Mouse (Mus musculus): ENCODE data around the gene Pate2. TPM values are rescaled to one million over a fixed set of nuclear protein-coding genes. Genes with fewer than 3 reads are reported as not detected.

Pate2 gene
- polyA plus RNA-seq, 1 experiment from 2014 or later: 1.1 TPM

DNA sequence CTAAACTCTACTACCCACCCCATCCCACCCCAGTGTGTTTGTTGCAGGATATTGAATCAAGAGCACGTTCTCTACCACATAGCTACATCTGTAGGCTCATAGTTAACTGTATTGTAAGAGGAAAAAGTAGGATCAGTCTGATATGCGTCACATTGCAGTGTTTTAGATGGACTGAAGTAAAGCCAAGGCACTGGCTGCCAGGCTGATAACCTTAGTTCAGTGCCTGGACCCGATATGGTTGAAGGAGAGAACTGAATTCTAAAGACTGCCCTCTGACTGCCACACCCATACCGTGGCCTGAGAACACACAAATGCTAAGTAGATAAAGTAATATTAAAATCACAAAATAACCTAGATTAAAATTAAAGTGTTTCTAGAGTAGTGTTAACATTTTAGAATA is 34.2 kb upstream of the Pate2 start:
- Histone ChIP-seq H3K27me3 (no peaks in the 10 kb centered on the region), H3K36me3 (no peaks in the 10 kb centered on the region), H3K4me2 (replicated peaks) (no peak overlapping the region), H3K27ac (replicated peaks) (no peak overlapping the region), H3K9me3 (replicated peaks) (no peaks in the 10 kb centered on the region), H3K4me1 (peaks cover 4% of the 10 kb centered on the region; the same call in 1 of the 2 replicates), H3K4me3 (replicated peaks) (no peak overlapping the region), H3K9ac (no peak overlapping the region)
- WGBS: 70% methylated on average over 4 of the region's 4 CpGs
- no peak for ATAC-seq (ENCODE audit: insufficient number of reproducible peaks, low FRiP score, low TSS enrichment, low read depth)

GRCm38 (mm10) chr9:35539001-35539750 is 30.9 kb upstream of the Pate2 start:
- H3K9ac ChIP-seq: no peak overlapping the region
- no peaks in the 10 kb centered on the region; the same call in 1 of the 2 replicates for H3K4me1 ChIP-seq
- H3K27ac ChIP-seq (replicated peaks): no peak overlapping the region
- 76% methylated on average over 13 of the region's 13 CpGs for WGBS
- no peaks in the 10 kb centered on the region for H3K36me3 ChIP-seq
- no peak overlapping the region for H3K4me3 ChIP-seq (replicated peaks)
- no peak for ATAC-seq (ENCODE audit: insufficient number of reproducible peaks, low FRiP score, low TSS enrichment, low read depth)
- no peaks in the 10 kb centered on the region for H3K27me3 ChIP-seq
- no peaks in the 10 kb centered on the region for H3K9me3 ChIP-seq (replicated peaks)
- no peak overlapping the region for H3K4me2 ChIP-seq (replicated peaks)

DNA sequence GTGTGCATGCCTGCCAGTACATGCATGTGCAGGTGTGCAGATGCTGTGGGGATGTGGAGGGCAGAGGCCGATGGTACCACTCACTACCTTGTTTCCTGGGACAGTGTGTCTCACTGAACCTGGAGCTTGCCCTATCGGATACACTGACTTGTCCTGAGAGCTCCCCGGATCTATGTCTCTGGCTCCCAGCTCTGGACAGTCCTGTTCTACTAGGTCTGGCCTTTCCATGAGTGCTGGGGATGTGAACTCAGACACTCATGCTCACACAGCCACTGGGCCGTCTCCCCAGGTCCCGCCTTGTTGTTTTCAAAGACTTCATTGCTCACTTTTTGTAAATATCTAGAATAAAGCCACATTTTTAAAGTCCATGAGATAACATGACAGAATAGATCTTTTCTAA is 29.1 kb upstream of the Pate2 start:
- no peaks in the 10 kb centered on the region for H3K9me3 ChIP-seq (replicated peaks)
- no peaks in the 10 kb centered on the region for H3K4me1 ChIP-seq
- no peak for ATAC-seq (ENCODE audit: insufficient number of reproducible peaks, low FRiP score, low TSS enrichment, low read depth)
- no peak overlapping the region for H3K27ac ChIP-seq (replicated peaks)
- WGBS: 72% methylated on average over 5 of the region's 5 CpGs
- no peaks in the 10 kb centered on the region for H3K27me3 ChIP-seq
- no peak overlapping the region for H3K4me2 ChIP-seq (replicated peaks)
- H3K4me3 ChIP-seq (replicated peaks): no peak overlapping the region
- no peaks in the 10 kb centered on the region for H3K36me3 ChIP-seq
- no peak overlapping the region for H3K9ac ChIP-seq

DNA sequence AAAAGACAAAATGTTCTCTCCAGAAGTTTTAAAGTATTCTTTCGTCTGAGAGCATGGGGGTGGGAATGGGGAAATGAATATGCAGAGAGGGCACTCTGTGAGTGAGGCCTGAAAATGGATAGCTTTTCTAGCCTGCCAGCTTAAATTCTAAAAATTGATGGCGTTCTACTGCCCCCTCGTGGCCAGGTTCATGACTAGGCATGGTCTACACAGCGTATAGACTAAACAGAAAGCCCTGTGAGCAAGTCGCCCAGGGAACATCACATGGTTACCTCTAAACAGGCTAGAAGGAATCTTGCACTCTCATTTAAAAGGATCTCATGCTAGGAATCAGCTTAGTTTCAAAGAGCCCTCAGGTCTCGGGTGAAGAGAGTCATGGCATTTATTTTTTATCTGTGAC is 28.6 kb upstream of the Pate2 start:
- Histone ChIP-seq H3K27ac (replicated peaks) (no peak overlapping the region), H3K27me3 (no peaks in the 10 kb centered on the region), H3K4me1 (no peaks in the 10 kb centered on the region), H3K9ac (no peak overlapping the region), H3K4me3 (replicated peaks) (no peak overlapping the region), H3K4me2 (replicated peaks) (no peak overlapping the region), H3K9me3 (replicated peaks) (no peaks in the 10 kb centered on the region), H3K36me3 (no peaks in the 10 kb centered on the region)
- ATAC-seq (ENCODE audit: insufficient number of reproducible peaks, low FRiP score, low TSS enrichment, low read depth): peak; percentile 76; the same call in 1 of the 2 replicates
- 4% methylated on average over 6 of the region's 6 CpGs for WGBS

DNA sequence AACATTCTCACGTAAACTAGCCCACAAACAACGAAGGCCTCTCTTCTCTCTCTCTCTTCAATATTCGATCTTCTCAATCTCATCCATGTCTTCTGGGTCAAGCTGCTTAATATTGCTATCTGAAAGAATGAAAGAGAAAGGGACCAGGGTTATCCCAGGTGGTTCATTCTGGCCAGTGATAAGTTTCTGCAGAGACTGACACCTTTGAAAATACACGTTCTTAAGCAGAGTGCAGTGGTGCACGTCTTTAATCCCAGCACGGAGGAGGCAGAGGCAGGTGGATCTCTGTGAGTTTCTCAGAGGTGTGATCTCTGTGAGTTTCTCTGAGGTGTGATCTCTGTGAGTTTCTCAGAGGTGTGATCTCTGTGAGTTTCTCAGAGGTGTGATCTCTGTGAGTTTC is 28.1 kb upstream of the Pate2 start:
- no peaks in the 10 kb centered on the region for H3K27me3 ChIP-seq
- H3K36me3 ChIP-seq: no peaks in the 10 kb centered on the region
- no peak overlapping the region for H3K9ac ChIP-seq
- ATAC-seq (ENCODE audit: insufficient number of reproducible peaks, low FRiP score, low TSS enrichment, low read depth): no peak
- no peaks in the 10 kb centered on the region for H3K4me1 ChIP-seq
- H3K4me3 ChIP-seq (replicated peaks): no peak overlapping the region
- H3K4me2 ChIP-seq (replicated peaks): no peak overlapping the region
- no peak overlapping the region for H3K27ac ChIP-seq (replicated peaks)
- WGBS: 67% methylated on average over 6 of the region's 6 CpGs
- no peaks in the 10 kb centered on the region for H3K9me3 ChIP-seq (replicated peaks)

DNA sequence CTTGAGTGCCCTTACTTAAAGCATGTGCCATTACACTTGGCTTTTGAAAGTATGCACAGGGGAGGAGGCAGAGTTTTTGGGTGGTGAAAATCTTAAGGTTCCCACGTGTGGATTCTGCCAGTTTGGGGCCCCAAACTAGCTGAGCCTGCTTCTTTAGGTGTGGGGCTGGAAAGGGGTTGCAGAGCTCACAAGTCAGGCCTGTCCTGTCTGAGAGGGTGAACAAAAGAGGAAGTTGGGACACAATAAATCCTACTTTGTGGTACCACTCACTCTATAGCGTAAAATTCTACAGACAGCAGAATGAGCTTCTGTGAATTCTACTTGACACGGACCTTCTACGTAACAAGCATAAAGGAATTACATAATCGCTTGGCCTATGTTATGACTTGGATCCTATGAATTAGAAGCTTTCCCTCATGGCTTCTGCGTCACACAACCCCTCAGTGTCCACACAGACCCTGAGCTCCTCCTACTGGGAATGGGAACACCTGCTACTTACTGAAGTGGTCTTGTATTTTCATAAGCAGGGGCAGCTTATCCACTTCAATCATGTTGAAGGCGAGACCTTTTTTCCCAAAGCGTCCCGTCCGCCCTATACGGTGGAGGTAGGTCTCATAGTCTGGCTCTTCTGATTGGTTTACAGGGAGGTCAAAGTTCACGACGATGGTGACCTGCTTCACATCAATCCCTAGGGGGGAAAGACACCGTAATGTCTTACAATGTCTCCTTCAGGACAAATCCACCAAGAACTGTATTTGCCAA is 26.8 kb upstream of the Pate2 start:
- H3K4me3 ChIP-seq (replicated peaks): no peak overlapping the region
- no peaks in the 10 kb centered on the region for H3K9me3 ChIP-seq (replicated peaks)
- H3K4me1 ChIP-seq: no peaks in the 10 kb centered on the region
- ATAC-seq (ENCODE audit: insufficient number of reproducible peaks, low FRiP score, low TSS enrichment, low read depth): no peak
- WGBS: 74% methylated on average over 14 of the region's 14 CpGs
- H3K9ac ChIP-seq: no peak overlapping the region
- H3K36me3 ChIP-seq: no peaks in the 10 kb centered on the region
- H3K27ac ChIP-seq (replicated peaks): no peak overlapping the region
- H3K4me2 ChIP-seq (replicated peaks): no peak overlapping the region
- H3K27me3 ChIP-seq: no peaks in the 10 kb centered on the region

DNA sequence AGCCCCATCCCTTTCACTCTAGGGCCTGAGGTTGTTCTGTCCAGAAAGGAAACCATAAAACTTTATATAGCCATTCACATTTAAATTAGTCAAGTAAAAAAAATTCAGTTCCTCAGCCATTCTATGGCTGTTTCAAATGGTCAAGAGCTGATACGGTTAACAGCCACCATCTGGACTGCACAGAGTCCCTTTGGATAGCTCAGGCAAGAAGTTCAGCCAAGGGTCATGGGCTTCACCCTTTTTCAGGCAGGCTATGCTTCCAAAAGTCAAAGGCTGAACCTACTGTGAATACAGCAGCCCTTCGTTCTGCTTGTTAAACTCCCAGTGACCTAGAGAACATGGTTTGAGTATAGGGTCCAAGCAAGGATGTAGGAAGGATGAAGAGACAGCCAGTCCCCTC is 25.4 kb upstream of the Pate2 start:
- ATAC-seq (ENCODE audit: insufficient number of reproducible peaks, low FRiP score, low TSS enrichment, low read depth): no peak
- 56% methylated on average over 2 of the region's 2 CpGs for WGBS
- H3K27me3 ChIP-seq: no peaks in the 10 kb centered on the region
- H3K36me3 ChIP-seq: no peaks in the 10 kb centered on the region
- H3K4me1 ChIP-seq: no peaks in the 10 kb centered on the region
- no peak overlapping the region for H3K4me2 ChIP-seq (replicated peaks)
- H3K27ac ChIP-seq (replicated peaks): no peak overlapping the region
- no peak overlapping the region for H3K9ac ChIP-seq
- H3K9me3 ChIP-seq (replicated peaks): no peaks in the 10 kb centered on the region
- H3K4me3 ChIP-seq (replicated peaks): no peak overlapping the region

DNA sequence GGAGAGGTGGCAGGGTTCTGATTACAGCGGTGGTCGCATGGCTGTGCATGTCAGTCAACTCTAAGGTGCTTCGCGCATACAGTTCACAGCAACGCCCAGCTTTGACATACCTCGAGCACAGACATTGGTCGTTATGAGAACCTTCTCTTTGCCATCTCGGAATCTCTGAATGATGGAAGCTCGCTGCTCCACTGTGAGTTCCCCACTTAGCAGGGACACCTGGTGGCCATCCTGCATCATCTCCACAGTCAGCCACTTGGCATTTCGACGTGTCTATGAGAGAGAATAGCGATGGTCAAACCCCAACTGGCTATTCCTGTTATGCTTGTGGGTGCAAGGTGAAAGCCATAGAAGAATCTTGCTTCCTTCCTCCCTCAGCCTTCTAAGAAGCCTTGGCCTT is 24.4 kb upstream of the Pate2 start:
- no peak for ATAC-seq (ENCODE audit: insufficient number of reproducible peaks, low FRiP score, low TSS enrichment, low read depth)

GRCm38 (mm10) chr9:35546745-35547144 is 23.3 kb upstream of the Pate2 start:
- H3K36me3 ChIP-seq: no peaks in the 10 kb centered on the region
- H3K4me2 ChIP-seq (replicated peaks): no peak overlapping the region
- WGBS: 75% methylated on average over 9 of the region's 9 CpGs
- no peak overlapping the region for H3K9ac ChIP-seq
- H3K27ac ChIP-seq (replicated peaks): no peak overlapping the region
- no peaks in the 10 kb centered on the region for H3K4me1 ChIP-seq
- no peak overlapping the region for H3K4me3 ChIP-seq (replicated peaks)
- H3K9me3 ChIP-seq (replicated peaks): no peaks in the 10 kb centered on the region
- no peak for ATAC-seq (ENCODE audit: insufficient number of reproducible peaks, low FRiP score, low TSS enrichment, low read depth)
- H3K27me3 ChIP-seq: no peaks in the 10 kb centered on the region

More for the DNA sequence above, 24.4 kb upstream of the Pate2 start:
- Histone ChIP-seq H3K4me3 (replicated peaks) (no peak overlapping the region), H3K9ac (no peak overlapping the region), H3K27me3 (no peaks in the 10 kb centered on the region), H3K27ac (replicated peaks) (no peak overlapping the region), H3K36me3 (no peaks in the 10 kb centered on the region), H3K4me1 (no peaks in the 10 kb centered on the region), H3K4me2 (replicated peaks) (no peak overlapping the region), H3K9me3 (replicated peaks) (no peaks in the 10 kb centered on the region)
- WGBS: 71% methylated on average over 12 of the region's 12 CpGs

- WGBS: 77% methylated on average over 9 of the region's 9 CpGs
These were observed 21.6 kb upstream of the Pate2 start for GRCm38 (mm10) chr9:35548455-35548854.

DNA sequence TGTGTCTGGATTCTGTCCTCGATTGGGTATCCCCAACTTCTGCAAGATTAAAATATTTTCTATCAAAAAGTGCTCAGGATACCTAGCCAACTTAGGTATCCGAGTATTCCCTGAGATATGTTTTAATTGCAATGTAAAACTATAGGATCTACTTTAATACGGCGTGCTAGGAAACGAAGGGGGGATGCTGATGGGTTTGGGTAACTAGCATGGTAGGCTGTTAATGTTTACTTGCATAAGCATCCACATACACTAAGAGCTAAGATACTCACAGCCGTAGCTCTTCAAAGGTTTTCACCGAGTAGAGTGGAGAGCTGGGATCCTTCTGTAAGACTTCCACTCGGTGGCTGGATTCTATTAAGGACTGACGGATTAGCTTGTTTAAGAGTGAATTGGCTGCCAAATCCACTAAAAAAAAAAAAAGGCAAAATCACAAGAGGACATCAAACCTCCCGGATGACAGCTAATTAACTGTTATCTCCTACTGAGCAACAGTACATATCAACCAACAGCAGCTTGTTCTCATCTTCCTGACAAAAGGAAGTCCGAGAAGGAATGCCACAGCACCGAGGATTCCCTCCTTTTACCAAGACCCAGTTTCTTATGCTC is 13.5 kb upstream of the Pate2 start:
- H3K4me2 ChIP-seq (replicated peaks): no peak overlapping the region
- H3K4me3 ChIP-seq (replicated peaks): no peak overlapping the region
- no peak overlapping the region for H3K27ac ChIP-seq (replicated peaks)
- H3K4me1 ChIP-seq: peaks cover 12% of the 10 kb centered on the region
- WGBS: 74% methylated on average over 12 of the region's 12 CpGs
- peaks cover 4% of the 10 kb centered on the region for H3K36me3 ChIP-seq
- no peak for ATAC-seq (ENCODE audit: insufficient number of reproducible peaks, low FRiP score, low TSS enrichment, low read depth)
- no peaks in the 10 kb centered on the region for H3K9me3 ChIP-seq (replicated peaks)
- H3K9ac ChIP-seq: no peak overlapping the region
- no peaks in the 10 kb centered on the region for H3K27me3 ChIP-seq

More at GRCm38 (mm10) chr9:35548455-35548854, 21.6 kb upstream of the Pate2 start:
- Histone ChIP-seq H3K27ac (replicated peaks) (no peak overlapping the region), H3K9me3 (replicated peaks) (no peaks in the 10 kb centered on the region), H3K36me3 (no peaks in the 10 kb centered on the region), H3K4me3 (replicated peaks) (no peak overlapping the region), H3K27me3 (no peaks in the 10 kb centered on the region), H3K9ac (no peak overlapping the region), H3K4me2 (replicated peaks) (no peak overlapping the region), H3K4me1 (no peaks in the 10 kb centered on the region)
- no peak for ATAC-seq (ENCODE audit: insufficient number of reproducible peaks, low FRiP score, low TSS enrichment, low read depth)

Data from embryonic facial prominence, embryonic 15.5 days (tissue).